Mouse (Mus musculus) spleen, adult 2 months (tissue): ENCODE results near the gene Sumo2. TPM values are rescaled to one million over a fixed set of nuclear protein-coding genes. Genes with fewer than 3 reads are reported as not detected.
A peak's percentile ranks its signal among the peaks of the same experiment; 100 is the strongest.
"Not testable (repeated sequence)": the region's sequence is repeated elsewhere in the genome, so short reads cannot be mapped to it uniquely, and the experiment has no call there.

Experiments
- DNase-seq, 2 experiments: peaks; one replicate each; pipeline versions ENCODE4 v3.0.0 to v3.0.0-alpha.2; 2012 to 2021; ENCODE audit warnings: low spot score in 2 of 2, low read depth in 1 of 2
- H3K27ac ChIP-seq: fragments of 200-500 bp; 2 replicates; pipeline ENCODE4 v1.5.1; 2012; ENCODE audit warnings: low read length, inconsistent platforms; ENCODE audit not compliant: insufficient read depth
- H3K27me3 ChIP-seq: fragments of 200-500 bp; 2 replicates; pipeline ENCODE4 v1.6.1; 2012; ENCODE audit warnings: mild to moderate bottlenecking, moderate library complexity, low read length, inconsistent platforms; ENCODE audit not compliant: control insufficient read depth, insufficient read depth
- H3K36me3 ChIP-seq: fragments of 200-500 bp; 2 replicates; pipeline ENCODE4 v1.6.1; 2012; ENCODE audit warnings: mild to moderate bottlenecking, low read length, inconsistent platforms; ENCODE audit not compliant: control insufficient read depth, insufficient read depth
- H3K4me1 ChIP-seq: fragments of 200-500 bp; 2 replicates; pipeline ENCODE4 v1.6.1; 2011; ENCODE audit warnings: inconsistent platforms; ENCODE audit not compliant: control insufficient read depth, insufficient read depth, insufficient read length
- H3K4me3 ChIP-seq: fragments of 200-500 bp; 2 replicates; pipeline ENCODE4 v1.5.1; 2011; ENCODE audit warnings: mild to moderate bottlenecking, inconsistent platforms; ENCODE audit not compliant: insufficient read depth, insufficient read length; ENCODE audit errors: extremely low read depth
- CTCF ChIP-seq: fragments of 200-500 bp; IDR thresholded peaks from 2 replicates; pipeline ENCODE4 v1.5.1; 2011; ENCODE audit warnings: mild to moderate bottlenecking, inconsistent platforms; ENCODE audit not compliant: insufficient read depth, insufficient read length, insufficient replicate concordance; ENCODE audit errors: extremely low read depth
- POLR2A ChIP-seq: fragments of 200-500 bp; IDR thresholded peaks from 2 replicates; pipeline ENCODE4 v1.6.1; 2011; ENCODE audit warnings: low read depth, low read length, inconsistent platforms
- WGBS: fragments of 180-500 bp; shearing (Covaris S2); methylation state at CpG from one replicate; pipeline ENCODE4 v1.1.7; 2018; 5-methylcytosine and 5-hydroxymethylcytosine counted together
- polyA plus RNA-seq: library from polyadenylated mRNA; depleted of rRNA; stranded (reverse); fragments of >200 nt; gene quantifications from 2 replicates; pipeline ENCODE4 v1.2.3, GENCODE M21; 2012

Gene Sumo2
- polyA plus RNA-seq, 1 experiment: 28.3 TPM

GRCm38 (mm10) chr11:115488551-115489104 lies 47.4 kb downstream of the Sumo2 start:
- H3K4me3 ChIP-seq: no peak overlapping the region
- peaks cover 5% of the 10 kb centered on the region; the same call in 1 of the 2 replicates for H3K4me1 ChIP-seq
- WGBS: 95% methylated on average over 19 of the region's 19 CpGs

GRCm38 (mm10) chr11:115485155-115485554 lies 50.9 kb downstream of the Sumo2 start:
- 93% methylated on average over 12 of the region's 12 CpGs for WGBS
- Histone ChIP-seq H3K27ac (no peak overlapping the region), H3K4me1 (no peaks in the 10 kb centered on the region), H3K4me3 (no peak overlapping the region), H3K36me3 (peaks cover 15% of the 10 kb centered on the region), H3K27me3 (no peaks in the 10 kb centered on the region)
- no peak for DNase-seq
- TF ChIP-seq CTCF: no peak
- no peak for TF ChIP-seq POLR2A

More at GRCm38 (mm10) chr11:115488551-115489104, 47.4 kb downstream of the Sumo2 start:
- DNase-seq: no peak
- Histone ChIP-seq H3K36me3 (peaks cover 19% of the 10 kb centered on the region), H3K27ac (no peak overlapping the region), H3K27me3 (no peaks in the 10 kb centered on the region)
- TF ChIP-seq POLR2A: no peak
- no peak for TF ChIP-seq CTCF

- peaks cover 7% of the 10 kb centered on the region for H3K36me3 ChIP-seq
- no peak overlapping the region for H3K4me3 ChIP-seq
- no peaks in the 10 kb centered on the region for H3K27me3 ChIP-seq
- peak in 1 of 2 experiments; percentile 64 for DNase-seq
- 26% methylated on average over 6 of the region's 6 CpGs for WGBS
- TF ChIP-seq POLR2A (no peak), CTCF (peak; percentile 79; the same call in 1 of the 2 replicates)
- peaks cover 2% of the 10 kb centered on the region; the same call in 1 of the 2 replicates for H3K4me1 ChIP-seq
- no peak overlapping the region for H3K27ac ChIP-seq
Observed at GRCm38 (mm10) chr11:115483726-115484125, 52.4 kb downstream of the Sumo2 start.

- no peak for DNase-seq
- TF ChIP-seq CTCF (no peak), POLR2A (no peak)
- no peak overlapping the region for H3K4me3 ChIP-seq
- no peaks in the 10 kb centered on the region for H3K27me3 ChIP-seq
- WGBS: 87% methylated on average over 11 of the region's 11 CpGs
- H3K27ac ChIP-seq: no peak overlapping the region
- H3K36me3 ChIP-seq: peaks cover 5% of the 10 kb centered on the region
- H3K4me1 ChIP-seq: peaks cover 6% of the 10 kb centered on the region; the same call in 1 of the 2 replicates
Observed at GRCm38 (mm10) chr11:115483278-115483677, 52.8 kb downstream of the Sumo2 start.

- DNase-seq: no peak
- WGBS: 69% methylated on average over 6 of the region's 6 CpGs
- Histone ChIP-seq H3K27ac (no peak overlapping the region), H3K4me3 (no peak overlapping the region), H3K36me3 (peaks cover 5% of the 10 kb centered on the region), H3K4me1 (peaks cover 6% of the 10 kb centered on the region; the same call in 1 of the 2 replicates), H3K27me3 (no peaks in the 10 kb centered on the region)
- no peak for TF ChIP-seq POLR2A
- no peak for TF ChIP-seq CTCF
Observed at GRCm38 (mm10) chr11:115481553-115482259, 54.4 kb downstream of the Sumo2 start.

GRCm38 (mm10) chr11:115478296-115478938 lies 57.7 kb downstream of the Sumo2 start:
- whole genome bisulfite sequencing: 61% methylated on average over 9 of the region's 9 CpGs
- Histone ChIP-seq H3K36me3 (peaks cover 4% of the 10 kb centered on the region), H3K4me1 (peaks cover 10% of the 10 kb centered on the region; the same call in 1 of the 2 replicates), H3K4me3 (no peak overlapping the region), H3K27ac (peak overlapping the region; percentile 35; the same call in 1 of the 2 replicates), H3K27me3 (no peaks in the 10 kb centered on the region)
- TF ChIP-seq CTCF: no peak
- TF ChIP-seq POLR2A: no peak
- DNase-seq: no peak

GRCm38 (mm10) chr11:115477388-115477787 lies 58.7 kb downstream of the Sumo2 start:
- peak overlapping the region; percentile 76 for H3K27ac ChIP-seq
- WGBS: 41% methylated on average over 7 of the region's 7 CpGs
- H3K27me3 ChIP-seq, H3K4me1 ChIP-seq, H3K36me3 ChIP-seq, DNase-seq: not testable (repeated sequence)
- peak overlapping the region; percentile 87; the same call in 1 of the 2 replicates for H3K4me3 ChIP-seq

- not testable (repeated sequence) for H3K27me3 ChIP-seq, H3K4me1 ChIP-seq, H3K36me3 ChIP-seq, DNase-seq
- 71% methylated on average over 4 of the region's 4 CpGs for WGBS
- H3K27ac ChIP-seq: peak overlapping the region; percentile 76
- peak overlapping the region; percentile 87 for H3K4me3 ChIP-seq
Observed at GRCm38 (mm10) chr11:115476630-115477029, 59.4 kb downstream of the Sumo2 start.
